Mouse (Mus musculus) cerebellum, adult 18-20 months (tissue): ENCODE data around the gene Camk1.
A peak's percentile ranks its signal among the peaks of the same experiment; 100 is the strongest.
"Not testable (repeated sequence)": the region's sequence is repeated elsewhere in the genome, so short reads cannot be mapped to it uniquely, and the experiment has no call there.

Experiments used
- DNase-seq, 2 experiments: peaks; one replicate each; pipeline ENCODE4 v3.0.0; 2021

Camk1 gene

DNA sequence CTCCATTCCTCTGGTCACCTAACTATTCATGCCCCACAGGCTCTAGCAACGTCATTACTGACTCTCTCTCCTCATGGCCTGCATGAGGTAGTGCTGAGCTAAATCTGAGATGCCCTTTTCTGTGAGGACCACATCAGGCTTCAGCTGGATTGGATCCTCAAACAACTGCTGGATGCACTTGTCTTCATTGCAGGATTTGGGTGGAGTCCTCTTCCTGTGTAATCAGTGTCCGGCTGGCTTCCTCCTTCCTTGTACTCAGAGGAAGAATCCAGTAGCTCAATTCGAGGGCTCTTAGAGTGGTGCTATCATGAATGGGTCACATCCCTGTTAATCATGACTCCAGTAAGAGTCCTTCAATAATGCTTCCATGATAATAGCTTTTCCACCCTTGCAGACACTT, 9.9 kb upstream of the Camk1 start:
- no peak for DNase-seq

DNA sequence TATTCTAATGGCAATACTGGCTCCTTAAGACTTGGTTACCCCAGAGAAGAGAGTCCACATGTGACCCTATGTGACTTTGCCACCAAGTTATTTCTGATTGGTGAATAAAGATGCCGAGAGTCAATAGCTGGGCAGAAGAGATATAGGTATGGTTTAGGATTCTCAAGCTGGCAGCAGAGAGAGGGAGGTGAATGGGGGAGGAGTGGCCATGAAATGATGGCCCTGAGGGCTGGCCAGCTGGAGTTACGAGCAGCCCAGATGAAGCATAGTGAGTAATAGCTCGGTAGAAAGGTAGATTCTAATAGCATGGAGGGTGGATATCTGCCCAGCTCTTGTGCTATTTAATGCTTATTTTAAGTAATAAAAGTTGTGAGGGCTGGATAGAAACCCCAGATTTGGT, 9.0 kb upstream of the Camk1 start:
- DNase-seq: no peak

DNA sequence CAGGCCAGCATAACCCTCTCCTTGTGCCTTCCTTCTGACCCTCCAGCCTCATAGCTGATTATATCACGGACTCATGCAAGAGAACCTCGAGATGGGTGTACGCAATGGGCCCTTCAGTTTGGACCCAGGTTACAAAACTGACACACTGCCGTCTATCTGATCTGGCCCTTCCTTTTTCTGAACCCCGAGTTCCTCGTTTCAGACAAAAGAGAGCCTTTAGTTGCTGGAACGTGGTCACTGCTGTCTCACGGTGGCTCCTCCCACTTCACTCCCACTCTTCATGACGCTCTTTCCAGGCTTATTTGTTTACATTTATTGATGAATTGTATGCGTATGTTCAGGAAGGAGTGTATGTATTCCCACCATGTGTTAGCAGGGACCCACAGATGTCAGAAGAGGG, 7.9 kb upstream of the Camk1 start:
- no peak for DNase-seq

DNA sequence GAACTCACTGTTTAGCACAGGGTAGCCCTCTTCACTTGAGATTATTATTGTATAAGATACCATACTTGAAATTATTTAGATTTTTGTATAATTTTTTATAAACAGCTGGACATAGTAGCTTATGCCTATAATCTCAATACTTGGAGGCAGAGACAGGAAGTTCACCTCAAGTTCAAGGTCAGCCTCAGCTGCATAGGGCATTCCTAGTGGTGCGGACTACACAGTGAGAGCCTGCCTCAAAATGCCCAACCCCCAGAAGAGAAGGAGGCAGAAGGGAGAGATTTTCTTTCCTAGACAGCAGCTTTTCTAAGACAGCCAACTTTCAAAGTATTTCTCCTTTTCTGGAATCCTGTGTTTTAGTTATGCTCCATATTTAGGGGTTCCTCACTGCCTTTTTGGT, 7.4 kb upstream of the Camk1 start:
- DNase-seq: no peak

DNA sequence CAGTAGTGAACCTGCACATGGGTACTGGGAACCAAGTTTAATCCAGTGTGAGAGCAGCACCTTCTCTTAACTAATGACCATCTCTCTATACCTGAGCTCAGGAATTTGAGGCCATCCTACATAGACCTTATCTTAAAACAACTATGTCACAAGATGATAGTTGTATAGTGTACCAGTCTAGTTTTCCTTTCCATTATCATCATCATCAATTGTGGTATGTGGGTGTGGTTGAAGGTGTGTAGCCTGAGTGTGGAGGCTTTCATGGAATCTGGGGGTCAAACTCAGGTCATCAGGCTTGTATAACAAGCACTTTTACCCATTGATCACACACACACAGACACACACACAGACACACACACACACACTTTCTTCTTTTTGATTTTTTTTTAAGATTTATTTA, 6.8 kb upstream of the Camk1 start:
- no peak for DNase-seq

DNA sequence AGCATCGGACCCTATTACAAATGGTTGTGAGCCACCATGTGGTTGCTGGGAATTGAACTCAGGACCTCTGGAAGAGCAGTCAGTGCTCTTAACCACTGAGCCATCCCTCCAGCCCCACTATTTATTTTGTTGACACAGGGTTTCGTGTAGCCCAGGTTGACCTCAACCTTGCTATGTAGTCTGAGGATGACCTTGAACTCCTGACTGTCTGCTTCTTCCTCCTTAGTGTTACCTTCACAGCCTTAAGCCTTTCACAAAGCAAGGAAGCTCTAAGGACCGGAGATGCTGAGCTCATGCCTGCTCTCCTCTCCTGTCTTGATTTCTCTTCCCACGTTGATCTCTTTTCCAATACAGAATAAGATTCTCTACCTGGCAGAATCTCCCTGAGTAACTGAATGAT, 3.1 kb upstream of the Camk1 start:
- DNase-seq: no peak

DNA sequence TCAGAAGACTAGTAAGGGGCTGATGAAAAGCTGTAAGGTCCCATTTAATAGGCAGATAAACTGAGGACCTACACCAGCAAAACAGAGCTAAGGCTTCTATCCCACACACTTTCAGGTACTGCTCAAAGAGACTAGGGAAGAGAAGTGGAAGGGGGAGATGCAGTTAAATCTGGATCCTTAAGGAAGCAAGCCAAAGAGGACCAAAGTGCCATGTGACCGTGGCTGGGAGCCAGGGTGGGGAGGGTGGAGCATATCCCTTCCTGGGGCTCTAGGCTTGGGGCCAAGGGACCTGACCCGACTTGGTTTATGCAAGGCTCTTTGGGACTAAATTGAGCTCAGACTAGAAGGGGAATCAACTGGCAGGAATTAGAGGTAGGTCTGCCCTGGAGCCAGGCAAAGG, 537 bp upstream of the Camk1 start:
- peak; percentile 38 to 51 for DNase-seq

DNA sequence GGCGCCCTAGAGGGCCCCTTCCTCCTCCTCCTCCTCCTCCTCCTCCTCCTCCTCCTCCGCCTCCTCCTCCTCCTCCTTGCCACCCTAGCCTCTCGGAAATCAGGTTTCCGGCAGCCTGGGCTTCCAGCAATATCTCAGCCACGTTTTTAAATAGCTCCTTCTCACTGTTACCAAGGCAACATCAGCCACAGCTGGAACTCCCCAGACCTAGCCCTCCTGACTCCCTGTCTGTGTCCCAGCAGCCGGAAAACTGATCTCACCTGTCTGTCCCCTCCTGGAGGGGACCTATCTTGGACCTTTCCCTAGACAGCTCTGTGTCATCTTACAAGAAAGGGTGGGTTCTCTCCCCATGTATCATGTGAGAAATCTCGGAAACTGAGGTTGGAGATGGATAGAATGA, 1.5 kb downstream of the Camk1 start:
- no peak for DNase-seq

DNA sequence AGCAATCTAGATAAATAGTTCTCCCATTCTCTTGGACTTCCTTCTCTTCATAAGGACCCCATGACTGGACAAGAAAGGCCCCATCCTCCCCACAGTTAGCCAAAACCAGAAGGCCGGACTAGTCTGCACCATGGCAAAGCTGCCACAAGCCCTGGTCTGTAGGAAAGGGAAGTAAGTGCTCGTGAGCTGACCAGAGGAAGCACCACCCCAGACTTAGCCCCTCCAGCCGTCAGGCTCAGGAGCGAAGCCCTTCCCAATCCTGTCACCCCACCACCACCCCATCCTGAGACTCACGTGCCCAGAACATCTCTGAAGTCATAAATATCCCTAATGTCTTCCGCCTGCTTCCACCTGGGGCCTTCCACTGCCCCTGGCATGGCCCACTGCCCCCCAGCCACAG, 2.2 kb downstream of the Camk1 start:
- DNase-seq: no peak

DNA sequence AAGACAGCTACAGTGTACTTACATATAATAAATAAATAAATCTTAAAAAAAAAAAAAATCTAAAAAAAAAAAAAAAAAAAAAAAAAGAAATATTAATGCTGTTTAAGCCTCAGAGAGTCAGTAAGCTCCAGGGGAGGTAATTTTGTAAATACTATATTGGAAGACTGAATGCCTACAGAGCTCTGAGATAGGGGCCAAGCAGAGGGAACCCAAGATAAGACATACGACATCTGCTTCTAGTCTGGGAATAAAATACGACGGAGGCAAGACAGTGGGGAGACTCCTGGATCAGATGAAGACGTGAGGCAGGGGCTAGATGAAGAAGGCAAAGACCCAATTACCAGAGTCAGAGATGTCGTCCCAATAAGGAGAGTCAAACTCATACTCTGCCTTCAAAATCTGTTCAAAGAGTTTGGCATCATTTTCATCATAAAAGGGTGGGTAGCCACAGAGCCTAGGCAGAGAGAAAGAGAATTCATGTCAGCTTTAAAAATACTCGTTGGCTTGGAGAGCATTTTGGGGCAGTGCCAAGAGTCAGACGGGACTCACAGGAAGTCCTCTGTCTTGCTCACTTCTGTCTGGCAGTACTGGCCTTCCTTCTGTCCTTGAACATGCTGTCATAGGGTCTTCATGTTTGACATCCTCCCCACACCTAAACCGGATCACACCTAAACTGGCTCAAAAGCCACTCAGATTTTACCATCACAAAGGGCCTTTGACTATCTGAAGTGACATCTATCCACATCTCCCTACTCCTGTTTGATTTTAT, 6.7 kb downstream of the Camk1 start:
- DNase-seq: no peak

DNA sequence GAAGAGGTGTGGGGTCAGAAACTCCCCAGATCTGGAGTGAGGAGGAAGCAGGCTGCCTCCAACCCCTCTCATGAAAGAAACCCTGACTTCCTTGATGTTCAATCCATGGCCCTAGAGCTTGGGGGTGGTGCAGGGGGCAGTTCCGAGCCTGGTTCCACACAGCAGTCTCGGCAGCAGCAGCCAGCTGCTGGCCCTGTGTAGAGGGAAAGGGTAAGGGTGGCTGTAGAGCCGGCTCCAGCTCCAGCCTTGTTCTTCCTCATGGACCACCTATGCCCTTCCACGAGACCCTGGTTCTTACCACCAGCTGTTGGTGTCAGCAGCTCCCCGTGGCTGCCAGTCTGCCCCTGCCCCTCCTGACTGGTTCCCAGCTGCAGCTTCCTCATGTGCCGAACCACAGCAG, 9.6 kb downstream of the Camk1 start:
- no peak for DNase-seq

DNA sequence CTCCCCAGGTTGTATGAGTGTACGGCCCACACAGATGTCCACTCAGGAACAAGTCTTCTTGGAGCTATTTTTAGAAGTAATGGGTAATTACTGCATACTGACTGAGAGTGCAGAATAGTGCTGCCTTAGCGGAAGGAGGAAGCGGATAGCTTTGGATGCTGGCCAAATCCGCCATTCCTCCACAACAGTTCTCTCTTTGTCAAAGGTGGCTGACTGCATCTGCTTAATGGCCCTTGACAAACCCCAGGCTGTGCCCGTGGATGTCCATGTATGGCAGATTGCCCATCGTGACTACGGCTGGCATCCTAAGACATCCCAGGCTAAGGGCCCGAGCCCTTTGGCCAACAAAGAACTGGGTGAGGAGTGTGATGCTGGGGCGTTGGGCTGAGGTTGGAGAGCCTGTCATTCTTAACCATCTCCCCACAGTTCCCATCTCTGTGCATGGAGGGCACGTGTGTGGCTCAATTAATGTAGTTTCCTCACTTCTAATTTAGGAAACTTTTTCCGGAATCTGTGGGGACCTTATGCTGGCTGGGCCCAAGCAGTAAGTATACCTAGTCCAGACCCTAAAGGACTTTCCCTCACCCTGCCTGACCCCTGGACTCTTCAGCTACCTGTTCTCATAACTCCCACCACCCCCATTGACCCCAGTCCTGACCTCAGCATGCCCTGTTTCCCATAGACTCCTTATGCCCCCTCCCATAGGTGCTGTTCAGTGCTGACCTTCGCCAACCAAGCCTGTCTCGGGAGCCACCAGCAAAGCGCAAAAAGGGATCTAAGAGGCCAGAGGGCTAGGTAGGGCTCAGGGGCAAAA, 10.4 kb downstream of the Camk1 start:
- peak; percentile 29 to 32 for DNase-seq

DNA sequence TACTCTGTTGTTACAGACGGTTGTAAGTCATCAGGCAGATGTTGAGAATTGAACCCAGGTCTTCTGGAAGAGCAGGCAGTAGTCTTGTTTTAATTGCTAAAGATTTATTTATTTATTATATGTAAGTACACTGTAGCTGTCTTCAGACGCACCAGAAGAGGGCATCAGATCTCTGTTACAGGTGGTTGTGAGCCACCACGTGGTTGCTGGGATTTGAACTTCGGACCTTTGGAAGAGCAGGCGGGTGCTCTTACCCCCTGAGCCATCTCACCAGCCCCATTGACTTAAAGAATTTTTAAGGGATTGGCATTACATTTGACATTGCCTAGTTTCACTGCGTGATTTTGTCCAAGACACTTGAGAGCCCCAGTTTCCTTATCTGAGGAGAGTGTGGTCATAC, 11.1 kb downstream of the Camk1 start:
- not testable (repeated sequence) for DNase-seq

DNA sequence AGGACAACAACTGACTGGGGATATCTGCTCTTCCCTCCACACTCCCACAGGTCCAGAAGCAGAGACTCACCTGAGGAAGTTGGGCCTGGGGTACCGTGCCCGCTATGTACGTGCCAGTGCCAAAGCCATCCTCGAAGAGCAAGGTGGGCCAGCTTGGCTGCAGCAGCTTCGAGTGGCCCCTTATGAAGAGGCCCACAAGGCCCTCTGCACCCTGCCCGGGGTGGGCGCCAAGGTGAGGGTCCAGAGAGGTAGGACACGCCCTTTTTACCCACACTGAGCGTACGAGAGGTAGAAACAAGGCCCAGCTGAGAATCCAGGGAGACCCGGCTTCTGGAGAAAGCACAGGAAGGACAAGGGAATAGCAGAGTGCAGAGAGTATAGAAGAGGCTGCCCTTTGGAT, 12.1 kb downstream of the Camk1 start:
- DNase-seq: no peak

DNA sequence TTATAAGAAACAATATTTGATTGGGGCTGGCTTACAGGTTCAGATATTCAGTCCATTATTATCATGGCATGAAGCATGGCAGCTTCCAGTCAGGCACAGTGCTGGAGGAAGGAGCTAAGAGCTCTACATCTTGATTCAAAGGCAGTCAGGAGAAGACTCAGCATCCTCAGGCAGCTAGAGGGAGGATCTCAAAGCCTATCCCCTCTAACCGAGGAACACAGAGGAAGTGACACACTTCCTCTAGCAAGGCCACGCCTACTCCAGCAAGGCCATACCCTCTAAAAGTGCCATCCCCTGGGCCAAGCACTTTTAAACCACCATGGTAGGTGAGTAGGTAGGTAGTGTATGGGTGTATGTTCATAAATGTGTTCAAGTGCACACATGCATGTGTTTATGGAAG, 13.2 kb downstream of the Camk1 start:
- DNase-seq: no peak

DNA sequence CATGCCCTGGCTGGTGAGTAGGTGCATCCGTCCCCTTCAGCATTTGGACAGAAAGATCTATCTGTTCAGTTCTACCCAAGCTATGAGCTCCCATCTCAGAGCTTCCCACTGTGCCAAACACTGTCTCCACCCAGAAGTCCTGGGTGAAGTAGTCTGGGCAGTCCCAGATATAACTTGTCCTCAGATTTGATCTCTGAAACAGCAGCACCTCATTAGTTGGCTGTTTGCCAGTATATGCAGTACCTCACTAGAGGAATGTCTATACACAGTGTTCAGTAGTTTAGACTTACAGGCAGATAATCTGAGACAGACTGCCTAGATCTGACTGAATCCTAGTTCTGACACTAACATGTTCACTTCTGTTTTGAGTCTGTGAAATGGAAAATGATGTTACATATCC, 14.4 kb downstream of the Camk1 start:
- DNase-seq: no peak

DNA sequence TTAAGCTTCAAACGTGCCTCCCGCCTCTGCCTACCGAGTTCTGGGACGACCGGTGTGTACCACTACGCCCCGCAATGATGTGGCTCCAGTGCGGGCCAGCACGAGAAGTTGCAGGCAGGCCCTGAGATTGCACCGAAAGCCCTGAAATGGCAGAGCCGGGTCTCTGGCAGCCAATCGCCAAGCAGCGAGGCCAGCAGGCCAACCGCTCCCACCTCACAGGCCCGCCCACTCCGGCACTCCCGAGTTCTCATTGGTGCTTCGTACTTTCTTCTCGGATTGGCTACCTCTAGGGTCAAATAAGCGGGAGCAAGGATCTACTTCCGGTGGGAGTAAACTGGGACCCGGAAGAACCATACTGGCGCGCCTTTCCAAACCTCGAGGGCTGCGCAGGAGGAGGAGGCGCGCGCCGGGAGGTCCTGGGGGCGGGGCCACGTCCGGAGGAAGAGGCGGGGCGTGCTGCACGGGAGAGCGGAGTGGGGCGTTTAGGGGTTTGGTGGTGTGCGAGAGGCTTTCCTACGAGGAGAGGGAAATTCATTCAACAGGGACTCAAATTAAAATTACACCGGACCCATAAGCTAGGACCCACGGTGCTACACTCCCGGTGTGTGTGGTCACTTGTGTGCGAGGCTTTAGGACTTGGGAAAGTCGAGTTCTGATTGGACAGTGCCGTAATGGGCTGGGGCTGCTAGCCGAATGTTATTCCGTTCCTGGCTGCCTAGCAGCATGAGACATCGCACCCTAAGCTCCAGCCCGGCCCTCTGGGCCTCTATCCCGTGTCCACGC, 17.1 kb downstream of the Camk1 start, which contains the start of gene Ogg1:
Gene Ogg1, plus strand, starts transcription at position 440 of the 783 bp plus-strand sequence.
- peak; percentile 95 to 99 for DNase-seq

DNA sequence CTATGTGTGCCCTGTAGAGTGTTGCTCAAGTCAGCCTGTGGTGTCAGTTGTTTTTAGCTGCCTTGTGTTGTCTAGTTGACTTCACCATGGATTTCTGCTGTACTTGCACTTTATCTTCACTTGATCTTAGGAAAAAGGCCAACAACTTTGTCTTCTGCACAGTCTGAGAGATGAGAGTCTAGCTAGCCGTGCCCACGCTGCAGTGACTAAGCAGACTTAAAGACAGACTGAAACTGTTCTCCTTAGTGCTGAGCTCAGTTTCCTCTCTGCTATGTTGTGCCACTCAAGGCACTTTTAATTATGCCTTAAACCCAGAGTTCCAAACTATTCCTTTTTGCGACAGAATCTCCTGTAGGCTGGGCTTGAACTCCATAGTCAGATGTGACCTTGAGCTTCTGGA, 27.8 kb downstream of the Camk1 start:
- no peak for DNase-seq

DNA sequence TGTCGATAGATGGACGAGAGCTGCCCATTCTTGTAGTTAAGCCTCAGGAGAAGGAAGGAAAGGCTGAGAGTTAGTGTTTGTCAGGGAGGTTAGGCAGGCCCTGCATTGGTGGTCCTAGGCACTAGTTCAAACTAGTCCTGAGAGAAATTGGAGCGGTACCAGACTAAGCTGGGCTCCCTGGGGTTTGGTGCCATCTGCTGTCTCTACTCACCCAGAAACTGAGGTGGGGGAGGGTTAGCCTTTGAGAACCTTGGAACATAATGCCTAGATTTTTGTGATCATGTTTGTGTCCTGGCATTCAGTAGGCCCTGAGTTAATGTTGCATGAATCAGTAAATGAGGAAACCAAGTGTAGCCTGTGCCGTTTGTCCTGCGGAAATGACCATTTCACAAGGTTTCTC, 35.6 kb downstream of the Camk1 start:
- DNase-seq: peak; percentile 73 to 77

DNA sequence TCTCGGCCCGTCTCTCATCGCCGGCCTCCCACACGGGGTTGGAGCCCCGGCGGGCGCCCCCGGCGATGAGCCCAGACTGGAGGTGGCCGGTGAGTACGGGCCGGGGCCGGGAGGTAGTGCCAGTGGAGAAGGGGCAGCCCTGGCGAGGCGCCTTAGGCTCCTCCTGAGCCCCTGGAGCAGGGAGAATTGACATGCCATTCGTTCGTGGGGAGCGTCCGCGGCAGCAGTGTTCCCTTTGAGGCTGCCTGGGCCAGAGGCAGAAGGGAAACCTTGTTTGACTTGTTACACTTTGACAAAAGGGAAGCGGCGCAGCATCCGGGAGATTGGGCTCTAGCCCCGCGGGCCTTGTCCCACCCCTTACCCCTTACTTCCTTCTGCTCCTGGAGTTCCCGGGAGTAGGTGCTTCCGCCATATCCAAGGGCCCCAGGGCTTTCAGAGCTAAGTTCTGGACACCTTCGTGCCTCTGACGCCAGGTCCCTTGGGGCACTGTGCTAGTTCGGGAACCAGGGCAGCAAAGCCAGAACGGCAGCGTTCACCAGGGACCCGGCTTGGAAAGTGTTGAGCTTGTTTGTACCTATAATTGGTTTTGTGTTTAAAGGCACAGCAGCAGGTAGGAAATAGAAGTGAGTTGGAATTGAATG, 36.2 kb downstream of the Camk1 start:
- DNase-seq: peak in 1 of 2 experiments; percentile 42

DNA sequence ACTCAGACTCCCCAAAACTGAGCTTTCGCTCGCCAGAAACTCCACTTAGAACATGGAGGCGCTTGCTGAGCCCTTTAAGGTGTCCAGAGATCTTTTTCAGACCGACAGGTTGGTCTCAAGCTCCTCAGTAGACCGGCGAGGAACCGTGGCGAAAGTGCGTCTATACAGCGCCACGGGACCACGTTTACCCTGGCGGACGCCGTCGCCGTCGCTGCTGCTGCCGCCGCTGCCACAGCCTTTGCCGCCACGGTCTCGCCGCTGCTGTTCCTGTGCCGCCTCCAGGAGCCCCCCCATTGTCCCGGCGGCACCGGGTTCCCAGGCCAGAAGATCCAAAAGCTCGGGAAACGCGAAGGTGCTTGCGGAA, 36.8 kb downstream of the Camk1 start, which contains the start of gene Brpf1:
Gene Brpf1, plus strand, starts transcription at position 152 of the 364 bp plus-strand sequence.
- peak in 1 of 2 experiments; percentile 62 for DNase-seq

DNA sequence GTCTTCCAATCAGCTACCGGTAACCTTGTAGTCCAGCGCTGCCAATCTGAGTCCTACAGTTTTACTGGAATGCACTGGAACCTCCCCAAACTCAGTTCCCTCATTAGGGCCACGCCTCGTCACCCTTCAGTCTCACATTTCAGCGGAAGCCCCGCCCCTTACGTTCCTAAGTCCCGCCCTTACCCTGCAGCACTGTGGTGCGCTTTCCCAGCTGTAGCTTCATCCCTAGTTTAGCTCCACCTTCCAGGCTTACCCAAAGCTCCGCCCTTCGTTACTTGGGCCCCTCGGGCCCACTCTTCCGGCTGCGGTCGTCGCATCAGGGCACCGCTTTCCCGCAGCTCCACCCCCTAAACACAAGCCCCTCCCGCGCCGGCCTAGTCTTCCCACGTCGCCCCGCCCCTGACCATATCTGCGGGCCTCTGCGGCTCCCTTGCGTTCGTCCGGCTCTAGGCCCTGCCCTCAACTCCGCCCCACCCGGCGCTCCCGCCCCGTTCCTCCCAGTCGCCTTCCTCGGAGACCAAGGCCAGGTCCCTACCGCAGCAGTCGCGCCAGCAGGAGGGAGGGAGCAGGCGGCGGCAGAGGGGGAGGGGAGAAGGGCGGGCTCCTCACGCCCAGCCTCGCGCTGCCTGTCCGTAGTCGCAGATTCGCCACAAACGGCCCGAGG, 37.3 kb downstream of the Camk1 start:
- peak; percentile 99 to 100 for DNase-seq
